Mouse (Mus musculus): ENCODE data around the gene Tex2.
"Not testable (repeated sequence)": the region's sequence is repeated elsewhere in the genome, so short reads cannot be mapped to it uniquely, and the experiment has no call there.

Tex2 gene

DNA sequence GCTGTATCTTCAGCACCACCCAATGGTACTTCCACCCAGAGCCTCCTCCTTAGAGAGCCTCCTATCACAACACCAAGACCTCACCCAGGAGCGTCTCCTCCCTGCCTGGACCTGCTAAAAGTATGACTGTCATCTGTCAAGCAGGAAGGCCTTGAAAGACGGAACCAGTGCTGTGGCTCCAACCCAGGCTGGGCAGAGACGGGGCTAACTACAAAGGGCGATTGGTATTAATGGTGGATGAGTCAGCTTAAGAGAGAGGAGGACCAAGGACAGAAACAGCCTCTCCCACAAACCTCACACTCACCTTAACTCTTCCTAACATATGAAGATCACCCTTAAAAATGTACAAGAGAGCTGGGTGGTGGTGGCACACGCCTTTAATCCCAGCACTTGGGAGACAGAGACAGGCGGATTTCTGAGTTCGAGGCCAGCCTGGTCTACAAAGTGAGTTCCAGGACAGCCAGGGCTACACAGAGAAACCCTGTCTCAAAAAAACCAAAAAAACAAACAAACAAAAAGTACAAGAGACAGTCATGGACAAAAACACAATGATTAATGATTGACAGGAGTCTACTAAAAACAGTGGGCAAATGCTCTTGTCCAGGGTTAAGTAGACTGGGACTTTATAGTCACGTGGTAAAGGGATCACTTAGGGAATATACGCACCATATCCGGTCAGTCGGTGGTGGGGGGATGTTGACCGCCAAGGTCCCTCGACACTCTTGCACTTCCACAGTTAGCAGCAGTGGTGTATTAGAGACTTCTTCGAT is 101.8 kb downstream of the Tex2 start:
- DNase-seq (ENCODE audit: low spot score in 2 of 2): no peak

- DNase-seq (ENCODE audit: low spot score in 2 of 2): no peak
Measured at GRCm38 (mm10) chr11:106507638-106508037, 105.6 kb downstream of the Tex2 start.

- no peak for DNase-seq (ENCODE audit: low spot score in 2 of 2)
Measured at GRCm38 (mm10) chr11:106506211-106506610, 107.0 kb downstream of the Tex2 start.

DNA sequence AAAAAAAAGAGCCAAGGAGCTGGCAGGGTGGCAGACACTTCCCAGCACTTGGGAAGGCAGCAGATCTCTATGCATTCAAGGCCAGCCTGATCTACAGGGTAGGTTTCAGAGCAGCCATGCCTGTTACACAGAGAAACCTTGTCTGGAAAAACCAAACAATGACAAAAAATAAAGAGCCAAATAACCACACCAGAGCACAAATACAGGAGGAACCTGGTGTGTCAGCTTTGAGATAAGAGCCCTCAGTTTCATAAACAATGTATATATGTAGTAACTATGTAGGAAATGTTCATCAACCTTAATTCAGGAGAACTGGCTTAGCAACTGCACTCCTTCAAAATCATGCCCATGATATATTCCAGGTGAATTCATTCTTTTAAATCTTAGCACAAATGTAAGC is 109.1 kb downstream of the Tex2 start:
- DNase-seq (ENCODE audit: low spot score in 2 of 2): no peak

GRCm38 (mm10) chr11:106503425-106503717 is 109.9 kb downstream of the Tex2 start:
- DNase-seq (ENCODE audit: low spot score in 2 of 2): peak; percentile 66 to 78

DNA sequence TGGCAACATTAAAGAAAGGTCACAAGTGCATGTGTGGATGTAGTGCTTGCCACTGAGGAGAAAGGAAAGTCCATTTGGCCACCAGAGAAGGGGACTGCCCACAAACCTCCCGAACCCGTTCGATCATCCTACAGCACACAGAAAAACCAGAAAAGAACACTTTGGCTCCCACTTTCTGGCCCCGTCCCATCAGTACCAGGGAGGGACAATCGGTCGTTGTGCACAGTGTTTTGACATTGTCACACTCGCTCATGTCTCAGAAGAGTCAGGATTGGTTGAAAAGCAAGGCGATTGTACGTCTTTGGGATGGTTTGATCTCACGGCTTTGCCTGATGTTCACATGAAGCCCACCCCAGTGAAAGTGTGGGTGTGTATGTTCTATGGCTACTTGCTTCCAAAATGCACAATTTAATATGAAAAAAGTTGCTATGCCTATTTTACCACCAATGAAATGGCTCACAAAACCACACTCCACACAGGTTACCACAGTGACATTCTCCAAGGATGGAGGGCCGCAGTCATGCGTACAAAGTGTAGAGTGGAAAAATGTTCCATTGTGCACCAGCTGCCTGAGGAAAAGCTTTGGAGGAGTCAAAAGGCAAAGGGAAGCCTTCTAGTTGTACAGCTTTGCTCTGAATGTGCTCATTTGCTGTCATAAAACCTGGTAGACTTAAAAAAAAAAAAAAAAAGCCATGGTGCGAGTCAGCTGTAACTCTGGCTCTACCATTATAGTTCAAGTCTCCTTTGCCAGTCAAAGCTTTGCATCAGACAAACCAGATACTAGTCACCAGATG is 110.4 kb downstream of the Tex2 start:
- DNase-seq (ENCODE audit: low spot score in 2 of 2): no peak

DNA sequence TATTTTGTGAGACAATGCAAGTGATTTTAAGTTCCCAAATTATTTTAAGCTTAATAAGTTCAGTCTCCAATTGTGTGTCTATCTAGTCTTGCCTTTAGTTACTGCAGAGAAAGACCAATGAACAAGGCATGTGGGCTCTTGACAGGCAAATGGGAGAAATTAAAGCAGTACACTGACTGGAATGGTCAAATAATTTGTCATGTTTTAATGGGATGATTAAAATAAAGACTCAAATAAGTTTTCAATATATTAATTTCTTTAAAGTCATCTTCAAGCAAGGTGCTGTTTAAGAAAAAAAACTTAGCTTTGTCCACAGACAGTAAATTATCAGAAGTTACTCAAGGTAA is 111.1 kb downstream of the Tex2 start:
- no peak for DNase-seq (ENCODE audit: low spot score in 2 of 2)

DNA sequence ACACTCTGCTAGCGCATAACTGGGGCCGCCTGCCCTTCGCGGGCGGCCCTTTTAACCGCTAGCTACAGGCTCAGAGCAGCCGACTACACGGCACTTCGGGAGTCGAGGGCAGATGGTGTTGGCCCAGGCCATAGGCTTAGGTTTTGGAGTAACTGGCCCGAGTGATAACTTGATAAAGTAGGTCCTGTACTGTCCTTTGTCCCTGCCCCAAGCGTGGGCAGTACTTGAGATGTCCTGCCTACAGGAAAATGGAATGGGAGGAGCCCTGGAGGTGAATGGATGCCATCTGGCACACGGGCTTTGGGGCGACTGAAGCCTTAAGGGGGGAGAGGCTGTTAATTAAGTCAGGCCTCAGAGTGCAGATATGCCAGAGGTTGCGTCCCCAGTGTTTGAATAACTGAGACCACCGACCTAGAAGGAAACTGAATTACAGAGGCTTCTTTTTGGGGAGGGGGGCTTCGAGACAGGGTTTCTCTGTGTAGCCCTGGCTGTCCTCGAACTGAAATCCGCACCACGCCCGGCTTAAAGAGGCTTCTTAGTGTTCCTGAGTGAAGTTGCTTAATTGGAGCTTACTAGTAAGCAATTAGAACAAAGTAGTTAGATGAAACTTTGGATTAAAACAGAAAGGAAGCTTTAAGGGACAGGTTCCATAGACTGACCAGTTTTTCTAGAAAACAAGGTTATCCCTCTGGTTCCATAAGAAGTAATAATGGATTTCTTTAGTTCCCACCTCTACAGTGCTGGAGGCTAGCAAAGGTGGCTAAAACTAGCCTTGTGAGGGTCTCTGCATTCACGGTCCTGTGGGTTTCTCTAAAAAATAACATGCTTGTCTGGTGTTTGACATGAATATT is 111.7 kb downstream of the Tex2 start:
- no peak for DNase-seq (ENCODE audit: low spot score in 2 of 2)

DNA sequence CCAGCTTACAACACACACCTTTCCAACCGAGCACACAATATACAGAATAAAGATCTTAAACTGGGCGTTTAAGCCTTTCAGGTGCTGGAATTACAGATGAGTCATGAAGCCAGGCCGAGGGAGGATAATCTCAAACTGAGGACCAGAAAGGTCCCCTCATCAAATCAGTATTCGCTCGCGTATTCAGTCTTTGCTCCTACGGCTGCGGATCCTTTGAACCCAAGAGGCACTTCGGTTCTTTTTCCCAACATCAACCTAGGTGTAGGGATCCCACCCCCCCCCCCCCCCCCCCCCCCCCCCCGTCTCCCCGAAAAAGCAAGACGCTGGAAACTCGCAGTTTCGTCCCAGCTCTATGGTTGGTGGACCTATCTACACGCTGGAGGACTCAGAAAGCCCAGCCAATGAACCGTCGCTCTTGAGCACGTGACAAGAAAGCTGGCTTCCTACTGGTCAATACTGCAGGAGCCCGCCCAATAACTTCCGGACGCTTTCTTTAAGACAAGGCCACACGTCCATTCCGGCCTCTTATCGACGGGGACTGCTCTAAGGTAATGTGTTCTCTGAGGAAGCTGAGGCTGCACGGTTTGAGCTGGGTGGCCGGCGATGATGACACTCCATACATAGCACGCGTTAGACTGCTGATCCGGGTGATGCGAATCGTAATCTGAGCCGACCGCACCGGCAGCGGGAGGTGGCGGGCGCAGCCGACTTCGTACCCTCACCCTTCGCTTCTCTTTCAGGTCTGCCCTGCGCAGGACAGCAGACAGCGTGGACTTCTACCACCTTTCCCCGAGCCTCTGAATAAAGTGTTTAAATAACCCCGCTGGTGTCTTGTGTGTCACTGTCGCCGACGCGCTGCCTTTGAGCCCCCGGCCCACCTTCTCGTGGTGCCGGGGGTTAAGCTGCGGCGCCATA is 112.6 kb downstream of the Tex2 start:
- peak; percentile 95 to 98 for DNase-seq (ENCODE audit: low spot score in 2 of 2)

- no peak for DNase-seq (ENCODE audit: low spot score in 2 of 2)
Measured at GRCm38 (mm10) chr11:106498739-106499379, 114.4 kb downstream of the Tex2 start.

DNA sequence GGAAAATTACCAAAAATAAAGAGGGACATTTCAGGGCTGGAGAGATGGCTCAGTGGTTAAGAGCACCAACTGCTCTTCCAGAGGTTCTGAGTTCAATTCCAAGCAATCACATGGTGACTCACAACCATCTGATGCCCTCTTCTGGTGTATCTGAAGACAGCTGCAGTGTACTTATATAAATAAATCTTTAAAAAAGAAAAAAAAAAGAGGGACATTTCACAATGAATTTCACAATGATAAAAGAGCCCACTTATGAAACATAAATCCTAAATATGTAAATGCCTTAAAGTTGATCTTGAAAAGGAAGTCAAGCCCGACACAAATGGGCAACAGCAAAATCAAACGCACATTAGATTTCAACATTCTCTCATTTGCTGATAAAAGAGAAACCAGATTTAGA is 115.3 kb downstream of the Tex2 start:
- no peak for DNase-seq (ENCODE audit: low spot score in 2 of 2)

DNA sequence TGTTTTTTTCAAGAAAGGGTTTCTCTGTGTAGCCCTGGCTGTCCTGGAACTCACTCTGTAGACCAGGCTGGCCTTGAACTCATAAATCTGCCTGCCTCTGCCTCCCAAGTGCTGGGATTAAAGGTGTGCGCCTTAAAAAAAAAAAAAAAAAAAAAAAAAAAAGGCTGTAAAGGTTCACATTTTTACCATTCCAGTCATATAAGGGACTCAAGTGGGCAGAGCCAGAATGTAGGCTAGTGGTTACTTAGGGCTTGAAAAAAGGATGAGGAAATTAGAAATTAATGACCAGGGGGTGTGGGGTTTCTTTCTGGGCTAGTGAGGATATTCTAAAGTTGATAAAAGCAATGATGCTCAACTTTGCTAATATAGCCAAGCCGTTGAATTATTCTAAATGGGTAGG is 116.2 kb downstream of the Tex2 start:
- DNase-seq (ENCODE audit: low spot score in 2 of 2): not testable (repeated sequence)

GRCm38 (mm10) chr11:106492984-106493669 is 120.1 kb downstream of the Tex2 start:
- DNase-seq (ENCODE audit: low spot score in 2 of 2): no peak

DNA sequence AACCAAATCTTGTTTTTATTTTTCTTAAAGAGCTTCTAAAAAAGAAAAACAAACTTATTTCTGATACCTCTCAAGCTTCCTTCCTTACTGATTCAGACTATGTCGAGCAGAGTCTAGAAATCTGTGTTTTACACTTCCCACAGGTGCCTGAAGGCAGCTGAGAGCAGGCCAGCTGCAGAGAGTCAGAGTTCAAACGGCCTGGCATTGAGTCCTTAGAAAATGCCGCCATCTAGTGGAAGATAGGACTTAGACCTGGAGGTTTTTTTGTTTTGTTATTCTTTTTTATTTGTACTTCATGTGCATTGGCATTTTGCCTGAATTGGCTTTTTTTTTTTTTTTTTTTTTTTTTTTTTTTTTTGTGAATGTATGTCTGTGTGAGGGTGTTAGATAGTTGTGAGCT is 121.8 kb downstream of the Tex2 start:
- no peak for DNase-seq (ENCODE audit: low spot score in 2 of 2)

GRCm38 (mm10) chr11:106490600-106490999 is 122.6 kb downstream of the Tex2 start:
- DNase-seq (ENCODE audit: low spot score in 2 of 2): not testable (repeated sequence)

GRCm38 (mm10) chr11:106490057-106490456 is 123.2 kb downstream of the Tex2 start:
- DNase-seq (ENCODE audit: low spot score in 2 of 2): no peak

DNA sequence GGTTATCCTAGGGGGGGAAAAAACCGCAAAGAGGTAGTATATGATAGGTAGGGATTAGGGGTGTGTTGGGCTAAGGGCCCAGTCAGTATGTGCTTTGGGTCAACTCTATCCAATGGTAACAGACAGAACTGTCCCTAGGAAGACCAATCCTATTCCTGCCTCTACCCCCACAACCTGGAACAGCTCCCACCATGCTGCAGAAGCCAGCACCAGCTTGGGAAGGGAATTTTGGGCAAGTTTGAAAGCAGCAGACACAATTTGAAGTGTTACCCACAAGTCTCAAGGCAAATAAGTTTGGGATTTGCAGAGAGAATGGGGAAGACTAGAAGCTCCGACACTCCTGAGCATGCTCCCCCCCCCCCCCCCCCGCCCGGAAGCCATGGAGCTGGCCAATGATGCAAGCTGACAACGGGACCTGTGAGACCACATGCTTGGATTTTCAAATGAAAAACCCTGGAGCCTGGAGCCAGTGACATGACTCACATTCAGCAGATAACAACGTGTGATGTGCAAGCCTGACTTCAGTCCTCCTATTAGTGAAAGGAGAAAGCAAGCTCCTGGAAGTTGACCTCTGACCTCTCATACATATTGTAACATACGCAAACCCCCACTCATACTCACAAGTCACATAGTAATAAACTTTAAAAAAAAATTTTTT is 124.1 kb downstream of the Tex2 start:
- no peak for DNase-seq (ENCODE audit: low spot score in 2 of 2)

GRCm38 (mm10) chr11:106488126-106488561 is 125.1 kb downstream of the Tex2 start:
- DNase-seq (ENCODE audit: low spot score in 2 of 2): no peak

DNA sequence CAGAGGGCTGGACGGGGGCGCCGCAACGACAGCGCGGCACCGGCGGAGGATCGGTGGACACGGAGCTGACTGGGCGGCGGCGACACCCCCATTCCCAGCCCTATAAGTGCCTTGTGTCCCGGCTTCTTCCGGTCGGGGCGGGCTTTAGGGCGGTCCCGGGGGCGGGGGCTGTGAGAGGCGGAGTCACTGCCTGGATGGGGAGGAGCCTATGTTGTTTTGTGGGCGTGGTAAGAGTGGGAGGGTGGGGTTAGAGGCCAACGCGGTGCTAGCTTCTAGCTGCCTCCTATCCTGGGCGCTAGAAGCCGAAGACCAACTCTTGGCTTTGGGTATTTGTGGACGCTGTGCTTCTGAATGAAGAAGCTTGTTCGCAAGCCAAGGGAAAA is 125.5 kb downstream of the Tex2 start, which contains the start of gene Ern1:
Gene Ern1 (minus strand): TSS at position 120 of the 383 bp plus-strand sequence.
- peak; percentile 90 for DNase-seq (ENCODE audit: low spot score in 2 of 2)

Data from right cerebral cortex, postnatal 36 days (tissue).